Mouse (Mus musculus) cerebellum, adult 8-10 months (tissue): Measurements from ENCODE around the gene 1700001C19Rik.

Experiments
- DNase-seq: peaks from one replicate; pipeline ENCODE4 v3.0.0; 2022

The 1700001C19Rik gene

DNA sequence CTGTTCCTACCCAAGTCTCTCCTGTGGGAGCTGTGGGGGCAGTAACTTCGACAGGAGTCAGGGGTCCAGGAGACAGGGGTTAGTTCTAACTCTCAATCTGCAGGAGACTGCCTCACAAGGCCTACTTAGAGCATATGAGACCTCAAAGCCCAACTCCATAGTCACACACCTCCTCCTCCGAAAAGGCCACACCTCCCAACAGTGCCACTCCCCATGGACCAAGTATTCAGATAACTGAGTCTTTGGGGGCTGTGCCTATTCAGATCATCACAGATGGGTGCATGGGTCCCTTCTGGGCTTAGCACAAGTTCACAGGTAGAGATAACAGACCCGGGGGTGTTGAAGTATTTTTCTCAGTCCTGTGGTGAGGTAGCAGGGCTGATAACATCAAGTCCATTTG, 24.5 kb upstream of the 1700001C19Rik start:
- no peak for DNase-seq

DNA sequence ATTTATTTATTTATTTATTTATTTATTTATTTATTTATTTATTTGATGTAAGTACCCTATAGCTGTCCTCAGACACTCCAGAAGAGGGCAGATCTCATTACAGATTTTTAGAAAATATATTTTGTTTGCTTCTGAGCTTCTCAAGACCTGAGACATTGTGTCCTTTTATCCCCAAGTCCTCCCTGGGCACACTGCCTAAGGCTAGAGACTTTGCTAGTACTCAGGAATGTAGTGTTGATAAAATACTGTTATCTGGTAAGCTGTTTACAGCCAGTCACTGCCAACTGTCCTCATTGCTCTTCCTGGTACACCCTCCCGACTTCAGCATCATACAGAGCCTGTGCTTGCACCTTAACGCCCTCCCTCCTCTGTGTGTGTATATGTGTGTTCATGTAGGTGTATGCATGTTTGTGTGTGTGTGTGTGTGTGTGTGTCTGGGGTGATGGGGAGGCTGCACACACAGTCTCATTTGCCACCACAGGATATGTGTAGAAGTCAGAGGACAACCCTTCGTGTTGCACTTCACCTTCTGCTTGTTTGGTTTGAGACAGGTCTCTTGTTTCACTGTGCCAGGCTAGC, 22.3 kb upstream of the 1700001C19Rik start:
- no peak for DNase-seq

DNA sequence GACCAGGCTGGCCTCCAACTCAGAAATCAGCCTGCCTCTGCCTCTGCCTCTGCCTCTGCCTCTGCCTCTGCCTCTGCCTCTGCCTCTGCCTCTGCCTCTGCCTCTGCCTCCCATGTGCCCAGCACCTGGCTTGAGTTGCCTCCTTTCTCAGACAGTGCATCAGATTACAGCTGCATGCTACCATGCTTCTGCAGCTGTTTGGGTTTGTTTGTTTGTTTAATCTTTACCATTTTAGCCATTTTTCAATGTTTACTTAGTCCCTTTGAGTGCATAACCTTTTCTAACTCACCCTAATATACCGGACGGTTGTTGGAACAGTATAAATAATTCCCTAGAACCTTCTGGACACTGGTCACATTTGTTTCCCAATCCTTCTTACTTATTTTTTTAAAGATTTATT, 21.8 kb upstream of the 1700001C19Rik start:
- DNase-seq: no peak

DNA sequence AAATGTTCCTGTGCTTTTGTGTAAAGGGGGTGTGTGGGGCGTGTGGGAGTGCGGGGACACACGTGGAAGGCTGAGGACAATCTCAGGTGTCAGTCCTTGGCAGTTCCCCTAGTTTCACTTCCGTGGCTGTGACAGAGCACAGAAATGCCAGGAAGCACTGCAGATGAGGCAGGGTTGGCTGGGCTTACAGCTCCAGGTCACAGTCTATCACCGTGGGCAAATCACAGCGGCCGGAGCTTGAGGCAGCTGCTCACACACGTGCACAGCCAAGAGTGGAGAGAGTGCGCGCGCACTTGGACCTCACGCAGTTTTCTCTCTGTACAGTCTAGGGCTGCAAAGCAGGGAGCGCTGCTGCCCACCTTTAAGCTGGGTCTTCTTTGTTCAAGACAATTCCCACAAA, 21.1 kb upstream of the 1700001C19Rik start:
- DNase-seq: no peak

DNA sequence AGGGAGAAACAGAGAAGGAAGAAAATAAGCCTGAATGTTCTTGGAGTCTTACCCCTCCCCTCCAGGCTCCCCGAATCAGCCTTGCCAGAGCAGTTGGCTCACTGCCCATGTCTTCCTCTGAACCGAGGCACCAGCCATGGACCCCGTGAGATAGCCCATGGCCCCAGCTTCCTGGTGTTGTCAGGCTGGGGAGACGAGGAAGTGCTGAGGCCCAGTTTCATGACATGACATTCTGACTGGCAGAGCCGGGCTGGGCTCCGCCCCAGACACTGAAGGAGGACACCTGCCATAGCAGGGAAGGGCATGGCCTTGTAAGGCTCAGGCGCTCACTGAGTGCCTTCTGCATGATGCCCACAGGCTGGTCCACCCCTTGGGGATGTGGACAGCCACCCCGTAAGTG, 17.5 kb upstream of the 1700001C19Rik start:
- DNase-seq: no peak

DNA sequence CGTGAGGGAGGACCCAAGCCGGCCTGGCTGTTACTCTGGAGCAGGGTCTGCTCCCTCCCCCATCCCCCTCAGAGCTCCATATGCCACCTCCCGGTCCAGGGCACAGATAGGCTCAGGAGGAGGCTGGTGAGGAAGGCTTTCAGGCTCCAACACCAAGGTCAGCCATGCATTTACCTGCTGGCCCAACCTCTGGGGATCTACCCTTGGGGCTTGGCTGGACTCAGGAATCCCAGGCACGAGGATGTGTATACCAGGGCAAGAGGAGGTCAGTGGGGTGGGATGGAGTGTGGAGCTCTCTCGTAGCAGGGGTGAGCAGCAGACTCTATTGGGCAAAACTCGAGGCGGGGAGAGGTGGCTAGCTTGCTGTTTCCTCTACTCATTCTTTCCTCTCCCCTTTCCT, 15.7 kb upstream of the 1700001C19Rik start:
- no peak for DNase-seq

DNA sequence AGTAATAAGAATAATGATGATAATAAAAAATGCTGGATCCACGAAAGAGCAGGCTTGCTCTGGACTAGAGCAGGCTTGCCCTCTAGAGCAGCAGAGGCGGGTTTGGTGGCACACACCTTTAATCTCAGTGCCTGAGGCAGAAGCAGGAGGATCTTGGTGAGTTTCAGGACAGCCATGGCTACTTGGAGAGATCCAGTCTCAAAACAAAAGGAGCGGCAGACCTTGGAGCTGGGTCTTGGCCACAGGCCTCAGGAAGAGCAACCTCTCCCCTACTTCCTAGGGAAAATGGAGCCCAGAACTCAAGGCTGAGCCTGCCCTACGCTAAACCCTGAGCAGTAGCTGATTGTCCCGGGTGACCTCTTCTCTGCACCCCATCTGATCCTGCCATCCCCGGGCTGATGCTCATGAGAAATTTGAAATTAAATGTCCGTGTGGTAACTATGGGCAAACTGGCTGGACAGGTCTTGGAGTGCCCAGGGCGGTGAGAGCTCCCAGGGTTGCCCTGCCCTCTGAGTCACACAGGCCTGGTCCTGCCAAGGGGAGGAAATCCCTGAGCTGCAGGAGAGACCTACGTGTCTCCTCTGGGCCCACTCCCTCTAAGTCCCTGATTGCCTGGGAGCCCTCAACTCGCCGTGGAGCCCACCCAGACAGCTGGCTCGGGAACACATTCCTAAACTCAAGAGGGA, 13.8 kb upstream of the 1700001C19Rik start:
- DNase-seq: no peak

DNA sequence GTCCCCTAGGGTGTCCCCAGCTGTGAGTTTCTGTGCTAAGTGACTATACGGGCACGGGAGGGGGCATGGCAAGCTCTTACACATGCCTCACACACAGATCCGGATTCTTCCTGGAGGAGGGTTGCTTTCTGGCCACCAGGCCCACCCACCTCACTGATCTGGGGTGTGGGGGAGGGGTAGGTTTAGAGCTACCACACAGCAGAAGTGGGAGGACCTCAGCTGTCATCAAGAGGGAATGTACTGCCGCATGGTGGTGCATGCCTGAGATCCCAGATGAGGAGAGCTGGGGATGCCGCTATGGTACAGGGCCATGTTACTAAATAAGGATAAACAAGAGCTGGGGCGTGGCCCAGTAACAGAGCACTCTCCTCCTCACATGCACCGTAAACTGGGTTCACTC, 13.1 kb upstream of the 1700001C19Rik start:
- DNase-seq: no peak

DNA sequence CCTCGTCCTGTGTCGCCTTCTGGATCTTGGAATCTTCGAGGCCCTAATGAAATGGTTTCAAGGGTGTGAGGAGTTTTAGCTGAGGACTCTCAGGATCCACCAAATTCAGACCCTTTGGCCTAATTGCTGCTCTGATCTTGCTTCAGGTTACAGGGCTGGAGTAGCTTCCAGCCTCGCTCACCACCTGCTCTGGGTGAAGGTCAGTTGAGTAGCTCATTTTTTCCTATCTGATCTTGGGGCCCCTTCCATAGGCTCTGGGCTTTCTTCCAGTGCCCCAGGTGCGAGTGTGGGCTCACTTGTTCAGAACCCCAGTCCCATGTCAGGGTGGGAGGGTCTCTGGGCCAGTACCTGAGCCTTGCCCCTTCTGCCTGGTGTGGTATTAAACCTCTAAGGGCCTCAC, 12.3 kb upstream of the 1700001C19Rik start:
- no peak for DNase-seq

DNA sequence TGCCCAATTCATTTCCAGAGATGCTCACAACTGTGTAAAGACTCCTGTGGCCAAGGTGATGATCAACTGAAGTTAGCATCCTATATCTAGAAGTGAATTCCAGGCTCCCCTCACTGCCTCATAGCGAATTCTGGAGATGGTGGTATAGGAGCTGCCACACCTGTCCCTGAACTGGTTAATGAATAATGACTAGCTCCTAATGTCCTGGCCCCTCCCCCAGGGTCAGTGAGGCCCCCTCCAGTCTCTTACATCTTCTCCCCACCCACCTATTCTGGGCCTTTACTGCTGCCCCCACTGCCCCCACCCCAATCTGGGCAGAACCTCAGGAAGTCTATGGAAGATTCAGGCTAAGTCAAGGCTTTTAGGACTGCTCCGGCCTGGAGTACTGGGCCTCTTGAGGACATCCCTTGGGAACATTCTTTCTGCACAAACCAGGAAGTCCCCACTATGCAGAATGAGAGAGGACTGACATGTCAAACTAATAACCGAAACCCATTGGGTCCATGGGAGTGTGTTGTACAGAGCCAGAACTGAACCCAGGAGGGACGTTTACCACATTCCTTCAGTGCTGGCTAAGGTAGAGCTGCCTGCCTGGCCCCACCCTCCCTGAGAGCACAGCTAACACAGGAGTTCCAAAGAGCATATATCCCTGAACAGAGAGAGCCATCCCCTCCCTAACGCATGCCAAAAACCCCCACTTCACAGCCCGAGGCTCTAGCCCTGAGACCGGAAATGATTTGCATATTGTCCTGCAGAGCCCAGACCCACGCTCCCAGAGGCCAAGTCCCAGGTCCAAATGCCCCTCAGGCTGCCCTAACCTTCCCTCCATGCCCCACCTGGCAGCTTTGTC, 11.6 kb upstream of the 1700001C19Rik start:
- no peak for DNase-seq

DNA sequence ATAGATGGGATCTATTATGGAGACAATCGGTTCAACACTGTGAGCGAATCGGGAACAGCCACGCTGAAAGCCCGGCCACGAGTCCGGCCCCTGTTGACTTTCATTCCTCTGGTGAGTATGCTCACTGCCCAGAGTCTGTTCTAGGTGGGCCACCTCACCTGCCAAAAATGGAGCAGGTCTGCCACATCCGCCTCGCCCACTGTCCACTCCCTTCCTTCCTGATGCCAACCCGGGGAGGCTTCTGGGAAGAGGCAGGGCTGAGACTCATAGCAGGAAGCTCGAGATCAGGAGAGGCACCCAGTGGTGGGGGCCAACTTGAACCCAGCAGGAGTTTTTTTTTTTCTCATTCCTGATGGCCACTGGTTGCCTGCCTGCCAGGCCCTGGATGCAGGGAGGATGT, 9.4 kb upstream of the 1700001C19Rik start:
- no peak for DNase-seq

DNA sequence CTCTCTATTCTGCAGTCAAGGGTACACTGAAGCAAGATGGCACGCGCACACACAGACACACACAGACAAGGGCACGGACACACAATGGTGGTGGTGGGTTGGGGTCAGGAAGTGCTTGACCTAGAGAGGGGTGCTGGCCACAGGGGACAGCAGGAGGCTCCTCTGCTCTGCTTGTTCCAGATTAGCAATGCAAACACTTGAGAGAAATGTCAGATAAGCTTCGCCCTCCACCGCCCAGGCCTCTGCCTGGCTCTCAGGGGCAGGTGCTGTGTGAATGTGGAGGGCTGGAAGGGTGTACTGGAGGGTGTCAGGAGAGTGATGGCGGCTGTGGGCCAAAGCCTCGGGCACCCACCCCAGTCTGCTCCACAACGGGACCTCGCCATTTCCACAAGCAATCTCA, 8.8 kb upstream of the 1700001C19Rik start:
- DNase-seq: no peak

DNA sequence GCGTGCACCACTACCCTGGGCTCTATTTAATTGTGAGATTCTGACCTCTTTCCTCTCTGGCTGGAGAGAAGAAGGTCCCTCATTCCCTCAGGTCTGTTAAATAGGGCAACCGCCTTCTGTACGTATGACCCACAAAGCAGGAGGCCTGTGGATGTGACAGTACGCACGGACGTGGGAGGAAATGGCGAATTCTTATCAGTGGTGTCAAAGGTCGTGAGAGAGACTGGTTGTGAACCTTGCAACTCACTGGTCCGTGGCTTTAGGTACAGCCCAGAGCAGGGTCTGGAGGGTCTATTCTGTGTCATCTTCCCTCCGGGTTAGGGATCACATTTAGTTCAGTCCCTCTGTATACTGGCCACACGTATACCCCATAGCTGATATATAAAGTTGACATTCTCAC, 8.3 kb upstream of the 1700001C19Rik start:
- no peak for DNase-seq

DNA sequence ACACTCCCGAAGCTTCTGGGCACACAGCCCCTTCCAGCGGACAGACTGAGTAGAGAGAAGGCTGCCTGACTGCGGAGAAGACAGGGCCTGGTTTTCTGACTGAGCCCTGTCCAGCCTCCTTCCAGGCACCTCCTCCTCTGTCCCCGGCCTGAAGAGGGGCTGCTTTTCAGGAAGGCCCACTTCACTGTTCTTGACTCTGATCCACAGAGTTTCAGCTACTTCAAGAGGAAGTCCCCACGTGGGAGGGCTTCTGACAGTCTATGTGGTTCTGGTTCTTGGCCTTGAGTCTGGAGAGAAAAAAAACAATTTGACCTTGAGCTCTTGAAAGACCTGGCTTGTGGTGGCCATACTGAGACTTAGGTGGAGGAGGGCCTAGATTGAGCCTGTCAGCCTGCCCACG, 6.9 kb upstream of the 1700001C19Rik start:
- no peak for DNase-seq

DNA sequence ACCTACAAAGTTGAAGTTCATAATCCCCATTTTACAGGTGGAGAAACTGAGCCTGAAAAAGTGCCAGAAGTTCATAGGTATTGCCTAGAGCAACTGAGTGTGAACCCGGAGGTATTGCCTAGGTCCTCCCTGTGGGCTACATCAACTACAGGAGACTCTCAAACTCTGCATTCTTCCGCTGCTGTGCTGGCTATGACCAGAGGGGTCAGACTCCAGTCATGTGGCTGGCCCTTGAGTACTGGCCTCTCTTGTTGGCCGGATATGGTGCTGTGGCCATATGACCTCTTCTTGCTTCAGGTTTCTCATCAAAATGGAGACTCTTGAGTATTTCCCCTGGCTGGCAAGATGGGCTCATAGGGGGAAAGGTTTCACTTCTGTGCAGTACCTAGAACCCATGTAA, 5.1 kb upstream of the 1700001C19Rik start:
- no peak for DNase-seq

DNA sequence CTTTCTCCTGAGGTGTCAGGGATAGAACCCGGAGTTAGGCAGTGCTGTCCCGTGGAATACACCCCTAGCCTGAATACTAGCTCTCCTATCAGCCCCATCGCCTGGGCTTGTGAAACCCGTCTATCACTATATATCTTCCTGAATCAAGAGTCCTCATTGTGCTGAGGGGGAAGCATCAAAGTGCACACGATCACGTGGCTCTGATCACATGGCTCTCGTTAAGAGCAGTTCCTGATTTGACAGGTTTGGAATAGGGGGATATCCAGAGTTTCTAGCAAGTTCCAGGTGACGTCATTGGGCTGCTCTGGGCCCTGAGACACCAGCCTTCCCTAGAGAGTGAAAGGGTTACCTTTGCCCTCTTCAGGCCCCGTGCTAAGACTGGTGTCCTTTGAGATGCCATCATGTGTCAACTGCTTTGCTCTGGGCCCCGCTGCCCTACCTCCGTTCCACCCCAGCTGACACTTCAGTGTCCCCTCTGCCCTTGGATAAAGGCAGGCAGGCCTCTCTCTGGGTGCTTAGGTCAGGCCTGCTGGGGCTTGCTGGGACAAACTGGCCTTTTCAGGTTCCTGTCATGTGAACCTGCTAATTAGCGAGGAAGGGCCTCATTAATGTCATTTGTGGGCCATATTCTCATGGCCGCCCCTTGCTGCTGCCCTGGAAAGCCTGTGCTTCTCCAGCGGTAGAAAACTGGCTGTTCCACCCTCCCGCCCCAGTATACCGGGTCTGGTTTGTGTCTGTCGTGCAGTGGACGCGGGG, 4.3 kb upstream of the 1700001C19Rik start:
- DNase-seq: no peak

DNA sequence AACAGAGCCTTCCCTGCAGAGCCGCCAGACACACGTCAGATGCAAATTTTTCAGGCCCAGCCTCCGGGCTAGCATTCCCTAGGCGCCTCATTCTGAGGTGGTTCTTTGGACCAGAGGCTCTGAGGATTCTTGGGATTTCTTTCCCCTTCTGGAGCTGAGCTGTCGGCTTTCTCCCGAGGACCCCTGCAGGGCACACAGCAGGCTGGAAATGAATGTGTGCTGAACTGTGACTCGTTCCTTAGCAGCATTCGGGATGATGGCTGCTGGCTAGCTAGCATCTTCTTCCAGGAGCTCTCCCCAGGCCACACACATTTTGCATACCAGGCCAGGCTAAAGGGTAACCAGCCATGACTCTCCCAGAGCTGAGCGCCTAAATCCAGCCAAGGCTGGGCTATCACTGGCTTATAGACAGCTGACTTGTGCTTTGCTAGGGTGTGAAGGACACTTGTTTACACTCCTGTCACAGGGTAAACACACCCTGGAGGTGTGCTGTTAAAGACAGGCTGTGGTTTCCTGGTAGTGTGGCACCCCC, 3.2 kb upstream of the 1700001C19Rik start:
- no peak for DNase-seq

DNA sequence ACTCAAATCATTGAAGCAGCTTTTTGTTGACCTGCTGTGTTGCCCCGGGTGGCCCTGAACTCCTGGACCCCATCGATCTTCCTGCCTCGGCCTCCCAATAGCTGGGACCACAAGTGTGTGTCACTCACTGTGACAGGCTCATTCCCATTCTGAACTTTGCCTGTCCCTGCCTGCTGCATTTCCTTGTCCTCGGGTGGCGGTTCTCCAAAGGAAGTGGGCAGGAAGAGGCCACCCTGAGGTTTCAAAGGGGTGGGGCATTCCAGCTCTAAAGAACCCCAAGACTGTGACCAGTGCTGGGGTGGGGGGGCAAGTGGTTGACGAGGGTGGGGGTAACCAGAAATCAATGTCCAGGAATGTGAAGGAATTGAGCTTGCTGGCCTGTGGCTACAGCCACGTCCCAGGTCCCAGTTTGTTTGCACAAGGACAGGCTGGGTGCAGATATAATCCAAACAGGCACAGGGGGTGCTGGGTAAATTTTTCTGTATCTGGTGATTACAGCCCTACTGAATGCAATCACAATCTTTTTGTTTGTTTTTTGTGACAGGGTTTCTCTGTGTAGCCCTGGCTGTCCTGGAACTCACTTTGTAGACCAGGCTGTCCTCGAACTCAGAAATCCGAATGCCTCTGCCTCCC, 2.3 kb upstream of the 1700001C19Rik start:
- no peak for DNase-seq

DNA sequence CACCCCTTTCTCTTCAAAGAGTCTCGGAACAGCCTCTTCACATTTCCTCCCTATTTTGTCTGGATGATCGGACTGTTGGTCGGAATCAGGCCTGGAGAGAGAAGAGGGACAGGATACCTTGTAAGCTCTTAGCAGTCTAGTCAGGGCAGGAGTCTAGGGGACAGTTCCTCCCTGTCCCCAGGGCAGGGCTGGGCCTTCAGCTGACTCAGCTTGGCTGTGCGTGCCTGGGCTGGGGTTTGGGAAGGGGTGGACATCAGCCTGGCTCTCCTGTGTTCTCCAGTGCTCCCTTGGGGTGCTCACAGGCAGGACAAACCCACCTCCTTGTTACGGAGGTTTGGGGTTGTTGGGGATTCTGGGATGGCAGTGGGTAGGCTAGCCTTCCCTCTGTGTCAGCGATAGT, 1.4 kb upstream of the 1700001C19Rik start:
- DNase-seq: no peak

DNA sequence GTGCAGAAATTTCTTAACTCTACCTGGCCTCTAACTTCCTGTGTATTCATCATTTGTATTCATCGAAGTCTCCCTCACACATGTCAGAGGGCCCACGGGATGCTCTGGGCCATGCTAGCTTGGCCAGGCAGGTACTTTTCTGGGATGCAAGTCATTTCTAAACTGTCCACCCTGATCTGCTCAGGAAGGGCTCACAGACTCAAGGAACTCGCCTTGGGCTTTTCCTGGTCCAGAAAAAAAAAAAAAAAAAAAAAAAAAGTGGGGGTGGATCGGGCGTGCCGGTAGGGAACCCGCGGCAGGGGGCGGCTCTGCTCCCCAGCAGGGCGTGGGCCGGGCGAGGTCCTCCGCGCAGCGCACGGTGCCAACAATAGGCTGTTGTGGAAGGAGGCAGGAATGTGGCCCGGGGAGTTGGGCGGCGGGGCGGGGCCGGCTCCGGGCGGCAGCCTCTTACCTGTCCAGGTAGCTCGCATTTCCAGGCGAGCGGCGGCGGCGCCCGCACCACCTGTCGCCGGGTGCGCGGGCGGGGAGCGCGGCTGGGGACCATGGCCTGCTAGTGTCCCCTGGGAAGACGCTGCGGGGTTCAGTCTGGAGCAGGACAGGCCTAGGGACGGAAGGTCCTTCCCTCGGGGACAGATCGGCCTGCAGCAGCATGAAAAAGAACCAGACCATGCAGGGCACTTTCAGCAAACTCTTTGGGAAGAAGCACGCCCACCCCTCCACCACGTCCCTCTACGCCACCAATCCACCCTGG, 845 bp downstream of the 1700001C19Rik start, which contains the start of gene AI661453:
AI661453 (plus strand) TSS at position 460 of the 751 bp plus-strand sequence.
- no peak for DNase-seq

DNA sequence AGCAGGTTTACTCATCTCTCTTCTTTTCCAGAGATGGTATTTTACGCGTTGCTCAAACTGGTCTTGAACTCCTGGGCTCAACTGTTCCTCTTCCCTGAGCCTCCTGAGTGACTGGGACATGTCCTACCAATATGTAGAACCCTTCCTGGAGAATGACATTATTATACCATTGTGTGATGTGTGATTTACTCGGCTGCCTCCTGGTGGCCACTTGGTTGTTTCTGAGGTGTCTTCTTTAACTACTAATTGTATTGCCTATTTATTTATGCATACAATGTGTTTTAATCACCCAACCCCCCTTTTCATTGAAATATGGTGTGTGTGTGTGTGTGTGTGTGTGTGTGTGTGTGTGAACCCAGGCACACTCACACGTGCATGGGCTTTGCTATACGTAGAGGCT, 6.4 kb downstream of the 1700001C19Rik start:
- no peak for DNase-seq

DNA sequence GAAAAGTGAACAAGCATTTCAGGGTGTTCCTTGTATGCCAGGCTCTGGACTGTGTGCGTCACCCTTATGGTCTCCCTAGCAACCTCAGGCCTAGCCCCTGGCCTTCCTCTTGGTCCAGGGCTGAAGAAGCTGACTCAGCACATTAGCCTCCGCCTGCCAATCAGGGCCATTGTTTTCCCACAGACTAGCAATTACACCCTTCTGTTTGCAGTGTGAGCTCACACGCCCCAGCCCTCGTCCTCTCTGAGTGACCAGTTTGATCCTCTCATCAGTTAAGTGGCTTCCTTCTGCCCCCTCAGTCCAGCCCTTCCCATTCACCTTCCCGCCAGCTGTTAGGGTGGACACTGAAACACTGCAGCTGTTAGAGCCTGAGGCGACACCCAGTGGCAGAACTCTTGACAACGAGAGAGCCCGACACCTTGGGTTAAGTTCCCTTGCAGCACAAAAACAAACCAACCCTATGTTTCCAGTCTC, 8.3 kb downstream of the 1700001C19Rik start:
- no peak for DNase-seq
